7 mouse cellular contexts compared by ENCODE assay signal in genomic region chr7:110941701-110942530, GRCm38 (mm10). TPM values are rescaled to one million over a fixed set of nuclear protein-coding genes. Genes with fewer than 3 reads are reported as not detected.
DNase-seq lines count a peak whose midpoint lies in the region; ATAC-seq and TF ChIP-seq lines count a peak whose summit lies in the region.

No protein-coding gene starts in this region.

- H3K27ac ChIP-seq in ES-E14 (ENCODE audit: insufficient read depth, low read depth, low read length, poor library complexity, severe bottlenecking) = peak overlapping the region; percentile 42
- H3K27ac ChIP-seq in kidney, embryonic 15.5 days = peak overlapping the region; percentile 85

- in situ Hi-C loops in ES-E14 (cut with MboI; ENCODE audit: low sequenced_read_pairs in 2 of 2, unreplicated experiment in 2 of 2) = no loop called here

- no peaks in the 10 kb centered on the region for H3K27me3 ChIP-seq in kidney, embryonic 15.5 days

- 29% methylated on average over 6 of the region's 6 CpGs for WGBS in kidney, embryonic 15.5 days

- no peak overlapping the region for H3K4me2 ChIP-seq in kidney, embryonic 15.5 days

- peaks cover 0 to 10% of the 10 kb centered on the region in 2 experiments; a peak in 3 of 4 replicates for H3K4me1 ChIP-seq in ES-E14 (ENCODE audit: control insufficient read depth in 2 of 2, insufficient read depth in 2 of 2, low read length in 2 of 2, poor library complexity in 1 of 2)
- H3K4me1 ChIP-seq in kidney, embryonic 15.5 days = peaks cover 13% of the 10 kb centered on the region

- no peak overlapping the region for H3K9ac ChIP-seq in ES-E14 (ENCODE audit: insufficient read depth, low read depth, low read length, poor library complexity, severe bottlenecking)
- no peak overlapping the region for H3K9ac ChIP-seq in kidney, embryonic 15.5 days

- H3K4me3 ChIP-seq in ES-E14 (ENCODE audit: insufficient read depth in 1 of 2, low read depth in 1 of 2, low read length in 2 of 2, poor library complexity in 1 of 2, severe bottlenecking in 1 of 2) = no peak overlapping the region
- no peak overlapping the region for H3K4me3 ChIP-seq in kidney, embryonic 15.5 days (replicated peaks)

- no peaks in the 10 kb centered on the region for H3K9me3 ChIP-seq in ES-E14 (ENCODE audit: control insufficient read depth, insufficient read depth, low read depth, low read length)
- no peaks in the 10 kb centered on the region for H3K9me3 ChIP-seq in kidney, embryonic 15.5 days (replicated peaks)

- peak; percentile 62 for ATAC-seq in kidney, embryonic 15.5 days (replicated peaks; ENCODE audit: low FRiP score)

- H3K36me3 ChIP-seq in ES-E14 (ENCODE audit: control insufficient read depth, insufficient read depth, low read length, poor library complexity, severe bottlenecking) = no peaks in the 10 kb centered on the region
- no peaks in the 10 kb centered on the region for H3K36me3 ChIP-seq in kidney, embryonic 15.5 days

- DNase-seq in ES-E14 (ENCODE audit: low read depth, low spot score) (no peak), ZHBTc4 (ENCODE audit: low read depth, low spot score) (peak; percentile 43)
- DNase-seq in heart, adult 18-20 months = peak; percentile 74 to 85
- DNase-seq in skeletal muscle tissue, adult 2 months (ENCODE audit: low read depth, low spot score) = peak; percentile 66
- DNase-seq in thymus, postnatal 10 days (ENCODE audit: low spot score in 2 of 2) = no peak
- no peak for DNase-seq in cerebellum, adult 8-10 months

TF ChIP-seq in ES-E14, 5 proteins besides CTCF, POLR2A, EP300 and RAD21:
- TF ChIP-seq ZC3H11A (IDR thresholded peaks at IDR 0.05; ENCODE audit: borderline replicate concordance, low read depth, low read length) = no peak
- TF ChIP-seq MAFK (IDR thresholded peaks at IDR 0.05; ENCODE audit: insufficient read depth, low read depth, low read length) = peak; percentile 91

RNA-seq across cellular contexts. Expression of gene Mrvi1, which starts 40.3 kb away (rescaled TPM):
- total RNA-seq in ES-E14 (2012; rRNA removed) = 0.21 and 0.27 TPM in 2 replicates
- 10 to 100 TPM; 12.3 to 15.4 TPM for total RNA-seq in heart, adult 18-20 months (2021)
- polyA plus RNA-seq in kidney, embryonic 15.5 days (2015; fragmentation: Nextera tagmentation; extraction: Ambion mirVana) = 11.1 and 15.8 TPM in 2 replicates

Comparison
In these comparisons a context has a peak if more than half of its experiments do, and no peak if none do; other contexts are left out.
1. DNase-seq: peak in ZHBTc4 (single experiment), heart, adult 18-20 months (2 of 2) and skeletal muscle tissue, adult 2 months (single experiment); none in ES-E14 (single experiment), thymus, postnatal 10 days (0 of 2) and cerebellum, adult 8-10 months (single experiment).
2. RNA of gene Mrvi1, which starts 40.3 kb away (total RNA-seq): 12.3 to 15.4 TPM in heart, adult 18-20 months; 0.21 to 0.27 TPM in ES-E14; every median in the first group is over 10 times any median in the second.